Mouse (Mus musculus) kidney, adult 2 months (tissue): ENCODE measurements around the gene Acvr1b.

ENCODE experiments used
- CTCF ChIP-seq: fragments of 200-500 bp; conservative IDR thresholded peaks from 2 replicates; pipeline ENCODE4 v1.5.1; 2011; ENCODE audit warnings: low read depth, mild to moderate bottlenecking, control low read depth, low read length, moderate library complexity, mixed read lengths; ENCODE audit not compliant: insufficient read depth, insufficient read length
- POLR2A ChIP-seq: fragments of 200-500 bp; IDR thresholded peaks from one replicate; pipeline ENCODE4 v1.6.1; 2011; ENCODE audit warnings: low read depth, low read length, control low read depth

DNA sequence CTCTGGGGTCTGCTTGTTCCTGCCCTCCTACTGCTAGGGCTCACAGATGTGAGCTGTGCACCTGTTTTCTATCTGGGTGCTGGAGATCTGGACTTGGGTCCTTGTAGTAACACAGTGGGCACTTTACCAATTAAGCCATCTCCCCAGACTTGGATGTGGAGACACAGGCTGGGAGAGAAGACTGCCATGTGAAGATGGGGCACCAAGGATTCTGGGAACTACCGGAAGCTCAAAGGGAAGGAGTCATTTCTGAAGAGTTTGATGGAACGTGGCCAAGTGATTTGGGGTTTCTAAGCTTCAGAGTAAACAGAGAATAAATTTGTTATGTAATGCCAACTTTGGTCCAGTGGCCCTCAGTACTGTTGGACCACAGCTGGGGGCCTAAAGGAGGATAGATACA lies 1.9 kb upstream of the Acvr1b start:
- no peak for TF ChIP-seq CTCF
- no peak for TF ChIP-seq POLR2A
